Mouse (Mus musculus): ENCODE measurements at regions not wholly inside any gene's neighbourhood (a gene's known extent, or its start where the extent isn't known, plus 50 kb on each side); places are given as distances from the start of the nearest gene placed in this dataset.
A peak's percentile ranks its signal among the peaks of the same experiment; 100 is the strongest.

DNA sequence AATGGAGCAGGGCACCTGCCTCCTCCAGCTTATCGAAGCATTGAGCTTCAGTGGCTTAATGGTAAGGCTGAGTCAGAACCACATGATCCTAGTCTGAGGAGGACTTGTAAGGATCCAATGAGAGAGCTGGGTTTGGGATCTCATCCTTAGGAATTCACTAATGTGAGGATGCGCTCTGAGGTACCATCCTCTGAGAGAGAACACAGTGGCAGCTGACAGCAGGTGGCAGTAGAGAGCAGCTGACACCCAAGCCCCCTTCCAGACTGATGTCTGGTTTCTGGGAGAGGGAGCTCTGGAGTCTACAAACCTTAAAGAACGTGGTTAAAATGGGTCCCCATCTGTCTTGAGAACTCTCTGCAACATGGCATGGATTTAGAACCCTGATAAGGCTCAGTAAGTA is 137.8 kb downstream of the B3glct start:
- no peaks in the 10 kb centered on the region for H3K9me3 ChIP-seq (ENCODE audit: control insufficient read depth, low read length)
- DNase-seq (ENCODE audit: low spot score) (peak; percentile 80), ATAC-seq (replicated peaks; ENCODE audit: low FRiP score, low TSS enrichment, low read depth) (no peak)
- 27% methylated on average over 3 of the region's 3 CpGs for WGBS
- no peak overlapping the region for H3K4me3 ChIP-seq (ENCODE audit: low read depth, low read length)
- no peaks in the 10 kb centered on the region for H3K36me3 ChIP-seq (ENCODE audit: control insufficient read depth, insufficient read depth, low read length)
- no peak overlapping the region for H3K9ac ChIP-seq (ENCODE audit: low read length)
- H3K4me1 ChIP-seq (replicated peaks; ENCODE audit: control insufficient read depth, insufficient read depth, low read length), result no peaks in the 10 kb centered on the region
- no peak overlapping the region for H3K27ac ChIP-seq (ENCODE audit: low read depth)
- no peak overlapping the region for H3K4me2 ChIP-seq (ENCODE audit: low read length)
- H3K27me3 ChIP-seq (replicated peaks; ENCODE audit: control insufficient read depth, insufficient read depth, low read length), result no peaks in the 10 kb centered on the region

DNA sequence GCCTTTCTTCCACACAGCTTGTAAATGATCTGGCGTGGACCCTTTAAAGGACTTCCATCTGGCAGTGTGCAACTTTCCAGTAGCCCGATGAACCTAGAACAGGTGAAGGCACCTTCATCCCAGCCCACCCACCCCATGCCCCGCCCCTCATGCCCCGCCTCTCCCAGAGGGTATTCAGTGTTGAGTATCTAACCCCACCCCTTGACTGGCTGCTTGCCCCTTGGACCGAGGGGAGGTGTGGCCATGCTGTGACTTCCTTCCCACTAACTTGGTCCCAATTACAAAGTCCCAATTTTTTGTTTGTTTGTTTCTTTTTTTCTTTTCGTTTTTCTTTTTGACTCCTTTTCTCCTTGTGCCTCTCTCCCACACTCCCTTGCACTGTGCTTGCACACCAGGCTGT is 140.8 kb downstream of the B3glct start:
- no peak for DNase-seq (ENCODE audit: low spot score)

DNA sequence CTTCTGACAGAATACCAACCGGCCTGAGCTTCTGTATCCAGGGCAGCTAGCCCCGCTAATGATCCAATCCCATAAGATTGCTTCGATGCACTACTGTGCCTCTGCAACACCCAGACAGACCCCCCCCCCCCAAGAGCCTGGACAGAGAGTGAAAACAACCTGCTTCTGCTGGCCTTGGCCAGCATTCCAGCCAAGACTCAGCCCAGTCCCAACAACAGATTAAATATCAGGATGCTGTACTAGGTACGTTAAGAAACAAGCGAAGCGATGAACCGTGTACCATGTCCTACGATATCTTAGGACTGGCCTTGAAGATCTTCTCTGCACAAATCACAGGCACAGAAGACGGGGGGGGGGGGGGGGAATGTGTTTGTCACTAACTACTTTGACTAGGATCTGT is 145.8 kb downstream of the B3glct start:
- DNase-seq (ENCODE audit: low spot score) (no peak), ATAC-seq (replicated peaks; ENCODE audit: low FRiP score, low TSS enrichment, low read depth) (no peak)
- no peak overlapping the region for H3K4me2 ChIP-seq (ENCODE audit: low read length)
- no peaks in the 10 kb centered on the region for H3K4me1 ChIP-seq (replicated peaks; ENCODE audit: control insufficient read depth, insufficient read depth, low read length)
- 83% methylated on average over 9 of the region's 9 CpGs for WGBS
- no peaks in the 10 kb centered on the region for H3K36me3 ChIP-seq (ENCODE audit: control insufficient read depth, insufficient read depth, low read length)
- H3K9me3 ChIP-seq (ENCODE audit: control insufficient read depth, low read length), result no peaks in the 10 kb centered on the region
- H3K4me3 ChIP-seq (ENCODE audit: low read depth, low read length), result no peak overlapping the region
- no peak overlapping the region for H3K27ac ChIP-seq (ENCODE audit: low read depth)
- H3K9ac ChIP-seq (ENCODE audit: low read length), result no peak overlapping the region
- H3K27me3 ChIP-seq (replicated peaks; ENCODE audit: control insufficient read depth, insufficient read depth, low read length), result no peaks in the 10 kb centered on the region

More for the DNA sequence above, 140.8 kb downstream of the B3glct start:
- Histone ChIP-seq H3K4me3 (ENCODE audit: low read depth, low read length) (no peak overlapping the region), H3K9me3 (ENCODE audit: control insufficient read depth, low read length) (no peaks in the 10 kb centered on the region), H3K27me3 (replicated peaks; ENCODE audit: control insufficient read depth, insufficient read depth, low read length) (no peaks in the 10 kb centered on the region), H3K9ac (ENCODE audit: low read length) (no peak overlapping the region), H3K4me1 (replicated peaks; ENCODE audit: control insufficient read depth, insufficient read depth, low read length) (no peaks in the 10 kb centered on the region), H3K4me2 (ENCODE audit: low read length) (no peak overlapping the region), H3K27ac (ENCODE audit: low read depth) (no peak overlapping the region), H3K36me3 (ENCODE audit: control insufficient read depth, insufficient read depth, low read length) (no peaks in the 10 kb centered on the region)
- WGBS, result 54% methylated on average over 6 of the region's 6 CpGs
- ATAC-seq (replicated peaks; ENCODE audit: low FRiP score, low TSS enrichment, low read depth), result no peak

DNA sequence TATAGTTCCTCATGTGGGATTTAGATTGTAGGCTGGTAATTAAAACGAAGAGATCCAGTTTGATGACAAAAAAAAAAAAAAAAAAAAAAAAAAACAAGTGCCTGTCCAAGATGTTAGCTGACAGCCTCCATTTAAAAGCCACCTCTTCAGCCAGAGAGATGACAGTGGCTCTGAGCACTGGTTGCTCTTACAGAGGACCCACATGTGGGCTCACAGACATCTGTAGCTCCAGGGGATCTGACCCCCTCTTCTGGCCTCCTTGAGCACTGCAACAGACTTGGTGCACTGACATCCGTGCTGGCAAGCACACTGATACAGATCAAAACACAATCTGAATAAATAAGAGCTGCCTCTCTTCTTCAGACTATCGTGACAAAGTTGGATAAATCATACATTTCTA is 149.6 kb downstream of the B3glct start:
- no peak for ATAC-seq (replicated peaks; ENCODE audit: low FRiP score, low TSS enrichment, low read depth)
- Histone ChIP-seq H3K4me2 (ENCODE audit: low read length) (no peak overlapping the region), H3K27ac (ENCODE audit: low read depth) (no peak overlapping the region), H3K36me3 (ENCODE audit: control insufficient read depth, insufficient read depth, low read length) (no peaks in the 10 kb centered on the region), H3K9me3 (ENCODE audit: control insufficient read depth, low read length) (no peaks in the 10 kb centered on the region), H3K4me3 (ENCODE audit: low read depth, low read length) (no peak overlapping the region), H3K27me3 (replicated peaks; ENCODE audit: control insufficient read depth, insufficient read depth, low read length) (no peaks in the 10 kb centered on the region), H3K9ac (ENCODE audit: low read length) (no peak overlapping the region), H3K4me1 (replicated peaks; ENCODE audit: control insufficient read depth, insufficient read depth, low read length) (no peaks in the 10 kb centered on the region)
- WGBS, result 59% methylated on average over 3 of the region's 3 CpGs
- no peak for DNase-seq (ENCODE audit: low spot score)

DNA sequence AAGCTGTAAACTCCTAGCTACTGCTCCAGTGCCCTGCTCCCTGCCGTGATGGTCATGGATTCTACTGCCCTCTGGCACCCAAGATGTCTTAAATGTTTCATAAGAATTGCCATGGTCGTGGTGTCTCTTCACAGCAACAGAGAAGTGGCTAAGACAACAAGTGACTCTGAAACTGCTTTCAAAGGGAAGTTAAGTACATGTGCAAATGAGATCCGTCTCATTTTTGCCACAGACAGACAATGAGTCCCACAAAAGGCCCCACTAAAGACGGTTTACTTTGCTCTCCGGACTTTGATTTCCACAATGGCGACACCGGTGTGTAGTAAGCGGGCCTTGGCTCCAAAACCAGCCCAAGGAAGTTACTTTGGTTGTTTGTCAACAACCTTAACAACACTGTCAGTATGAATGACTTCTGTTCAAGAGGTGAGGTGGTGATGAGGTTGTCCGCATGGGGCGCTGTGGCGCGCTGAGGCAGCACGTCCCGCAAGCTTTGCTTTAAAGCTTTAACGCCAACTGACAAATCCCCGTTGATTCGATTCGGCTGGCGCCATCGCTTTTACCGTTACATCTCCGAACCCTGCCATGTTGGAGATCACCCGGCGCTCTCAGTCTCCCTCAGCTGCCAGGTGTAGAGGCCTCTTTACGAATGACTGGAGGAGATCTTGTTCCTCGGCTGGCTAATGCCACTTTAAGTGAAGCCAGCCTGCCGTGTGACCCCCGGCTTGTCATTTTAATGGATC is 153.3 kb downstream of the B3glct start:
- no peak for ATAC-seq (replicated peaks; ENCODE audit: low FRiP score, low TSS enrichment, low read depth)
- 4% methylated on average over 28 of the region's 28 CpGs for WGBS
- peak overlapping the region; percentile 33; the same call in 1 of the 2 replicates for H3K9ac ChIP-seq (ENCODE audit: low read length)

DNA sequence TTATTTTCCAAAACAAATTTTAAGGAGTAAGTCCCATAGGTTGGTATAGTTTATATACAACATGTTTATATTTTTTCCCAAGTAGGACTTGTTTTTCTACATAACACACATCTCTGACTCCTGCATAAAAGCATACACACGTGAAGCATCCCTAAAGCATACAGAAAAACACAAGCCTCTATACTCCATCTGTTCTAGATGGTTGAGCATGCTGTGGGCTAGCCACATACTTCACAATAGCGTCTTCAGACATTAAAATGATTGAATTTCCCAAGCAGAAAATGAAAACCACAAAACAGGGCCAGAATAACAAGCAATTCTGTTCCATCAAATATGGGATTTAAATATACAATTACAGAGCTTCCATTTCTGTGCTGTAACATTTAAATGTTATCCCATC is 159.3 kb downstream of the B3glct start:
- 81% methylated on average over 2 of the region's 2 CpGs for whole genome bisulfite sequencing
- Histone ChIP-seq H3K4me3 (ENCODE audit: low read depth, low read length) (no peak overlapping the region), H3K27me3 (replicated peaks; ENCODE audit: control insufficient read depth, insufficient read depth, low read length) (0 out of 2 replicates have a peak, but pooled peaks cover 2% of the 10 kb centered on the region), H3K4me2 (ENCODE audit: low read length) (no peak overlapping the region), H3K27ac (ENCODE audit: low read depth) (no peak overlapping the region), H3K4me1 (replicated peaks; ENCODE audit: control insufficient read depth, insufficient read depth, low read length) (no peaks in the 10 kb centered on the region), H3K9ac (ENCODE audit: low read length) (no peak overlapping the region), H3K9me3 (ENCODE audit: control insufficient read depth, low read length) (no peaks in the 10 kb centered on the region), H3K36me3 (ENCODE audit: control insufficient read depth, insufficient read depth, low read length) (no peaks in the 10 kb centered on the region)
- ATAC-seq (replicated peaks; ENCODE audit: low FRiP score, low TSS enrichment, low read depth) (no peak), DNase-seq (ENCODE audit: low spot score) (no peak)

More for the DNA sequence above, 153.3 kb downstream of the B3glct start:
- no peaks in the 10 kb centered on the region for H3K27me3 ChIP-seq (replicated peaks; ENCODE audit: control insufficient read depth, insufficient read depth, low read length)
- no peaks in the 10 kb centered on the region for H3K4me1 ChIP-seq (replicated peaks; ENCODE audit: control insufficient read depth, insufficient read depth, low read length)
- H3K9me3 ChIP-seq (ENCODE audit: control insufficient read depth, low read length), result no peaks in the 10 kb centered on the region
- peak; percentile 83 for DNase-seq (ENCODE audit: low spot score)
- H3K27ac ChIP-seq (ENCODE audit: low read depth), result no peak overlapping the region
- H3K4me2 ChIP-seq (ENCODE audit: low read length), result peak overlapping the region; percentile 54
- no peaks in the 10 kb centered on the region for H3K36me3 ChIP-seq (ENCODE audit: control insufficient read depth, insufficient read depth, low read length)
- peak overlapping the region; percentile 26 for H3K4me3 ChIP-seq (ENCODE audit: low read depth, low read length)

DNA sequence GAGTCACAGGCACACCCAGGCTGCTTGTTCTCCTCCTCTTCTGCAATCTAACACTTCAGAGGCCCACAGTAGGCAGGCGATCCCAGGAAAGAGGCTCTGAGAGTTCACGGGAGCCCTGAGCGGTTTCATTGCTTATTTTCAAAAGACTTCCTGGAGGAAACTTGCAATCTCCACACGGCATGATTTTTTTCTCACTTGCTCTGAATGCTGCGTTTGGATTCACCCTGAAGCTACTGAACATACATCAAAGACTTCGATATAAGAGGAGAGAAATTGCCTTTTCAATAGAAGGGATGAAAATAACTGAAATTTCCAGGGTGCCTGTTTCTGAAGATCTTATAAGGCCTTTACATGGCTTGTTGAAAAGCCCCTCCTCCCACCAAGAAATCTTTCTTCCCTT is 164.5 kb downstream of the B3glct start:
- DNase-seq (ENCODE audit: low spot score), result no peak
- no peak overlapping the region for H3K4me2 ChIP-seq (ENCODE audit: low read length)
- H3K4me1 ChIP-seq (replicated peaks; ENCODE audit: control insufficient read depth, insufficient read depth, low read length), result no peaks in the 10 kb centered on the region
- H3K27me3 ChIP-seq (replicated peaks; ENCODE audit: control insufficient read depth, insufficient read depth, low read length), result peaks cover 2% of the 10 kb centered on the region; the same call in 1 of the 2 replicates
- no peaks in the 10 kb centered on the region for H3K9me3 ChIP-seq (ENCODE audit: control insufficient read depth, low read length)
- H3K36me3 ChIP-seq (ENCODE audit: control insufficient read depth, insufficient read depth, low read length), result no peaks in the 10 kb centered on the region
- H3K4me3 ChIP-seq (ENCODE audit: low read depth, low read length), result no peak overlapping the region
- ATAC-seq (replicated peaks; ENCODE audit: low FRiP score, low TSS enrichment, low read depth), result no peak
- no peak overlapping the region for H3K27ac ChIP-seq (ENCODE audit: low read depth)
- 61% methylated on average over 6 of the region's 6 CpGs for WGBS
- no peak overlapping the region for H3K9ac ChIP-seq (ENCODE audit: low read length)

DNA sequence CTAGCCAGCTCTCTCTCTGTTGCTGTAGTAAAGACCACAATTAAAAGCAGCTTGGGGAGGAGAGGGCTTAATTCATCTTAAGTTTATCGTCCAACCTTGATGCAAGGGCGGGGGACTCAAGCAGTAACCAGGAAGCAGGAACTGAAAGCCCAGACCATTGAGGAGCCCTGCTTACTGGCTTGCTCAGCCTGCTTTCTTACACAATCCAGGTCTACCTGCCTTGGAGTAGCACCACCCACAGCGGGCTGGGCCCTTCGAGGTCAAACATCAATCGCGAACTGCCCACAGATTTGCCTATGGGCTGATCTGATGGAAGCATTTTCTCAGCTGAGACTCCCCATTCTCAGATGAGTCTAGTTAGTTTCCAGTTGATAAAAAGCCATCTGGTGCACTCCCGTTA is 165.3 kb downstream of the B3glct start:
- no peak overlapping the region for H3K4me3 ChIP-seq (ENCODE audit: low read depth, low read length)
- no peak overlapping the region for H3K4me2 ChIP-seq (ENCODE audit: low read length)
- ATAC-seq (replicated peaks; ENCODE audit: low FRiP score, low TSS enrichment, low read depth) (no peak), DNase-seq (ENCODE audit: low spot score) (no peak)
- H3K36me3 ChIP-seq (ENCODE audit: control insufficient read depth, insufficient read depth, low read length), result no peaks in the 10 kb centered on the region
- H3K9ac ChIP-seq (ENCODE audit: low read length), result no peak overlapping the region
- no peak overlapping the region for H3K27ac ChIP-seq (ENCODE audit: low read depth)
- no peaks in the 10 kb centered on the region for H3K9me3 ChIP-seq (ENCODE audit: control insufficient read depth, low read length)
- H3K27me3 ChIP-seq (replicated peaks; ENCODE audit: control insufficient read depth, insufficient read depth, low read length), result peaks cover 2% of the 10 kb centered on the region; the same call in 1 of the 2 replicates
- H3K4me1 ChIP-seq (replicated peaks; ENCODE audit: control insufficient read depth, insufficient read depth, low read length), result no peaks in the 10 kb centered on the region
- WGBS, result 51% methylated on average over 7 of the region's 7 CpGs

DNA sequence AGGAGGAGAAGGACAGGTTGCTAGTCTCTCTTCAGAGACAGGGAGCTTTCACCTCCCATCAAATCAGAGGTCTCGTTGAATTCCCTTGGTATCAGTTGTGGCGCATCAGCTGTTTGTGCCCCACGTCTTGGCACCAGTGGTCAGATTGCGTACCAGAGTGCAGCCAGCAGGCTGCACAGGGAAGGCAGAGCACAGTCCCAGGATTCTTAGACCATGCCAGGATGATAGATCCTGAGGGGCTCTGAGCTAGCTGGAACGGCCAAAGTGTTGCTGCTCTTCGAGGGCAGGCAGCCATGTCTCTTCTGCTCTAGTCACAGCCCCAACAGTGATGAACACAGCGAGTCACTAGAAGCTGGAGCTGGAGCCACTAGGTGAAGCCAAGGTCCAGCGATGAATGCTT is 167.2 kb downstream of the B3glct start:
- Histone ChIP-seq H3K27ac (ENCODE audit: low read depth) (no peak overlapping the region), H3K9me3 (ENCODE audit: control insufficient read depth, low read length) (no peaks in the 10 kb centered on the region), H3K9ac (ENCODE audit: low read length) (no peak overlapping the region), H3K4me1 (replicated peaks; ENCODE audit: control insufficient read depth, insufficient read depth, low read length) (no peaks in the 10 kb centered on the region), H3K36me3 (ENCODE audit: control insufficient read depth, insufficient read depth, low read length) (no peaks in the 10 kb centered on the region), H3K4me3 (ENCODE audit: low read depth, low read length) (no peak overlapping the region), H3K4me2 (ENCODE audit: low read length) (no peak overlapping the region), H3K27me3 (replicated peaks; ENCODE audit: control insufficient read depth, insufficient read depth, low read length) (peaks cover under 1% of the 10 kb centered on the region; the same call in 1 of the 2 replicates)
- DNase-seq (ENCODE audit: low spot score) (no peak), ATAC-seq (replicated peaks; ENCODE audit: low FRiP score, low TSS enrichment, low read depth) (no peak)
- WGBS, result 85% methylated on average over 8 of the region's 8 CpGs
